Mouse (Mus musculus) forebrain, embryonic 10.5 days (tissue): ENCODE data around the gene Zfp217. TPM values are rescaled to one million over a fixed set of nuclear protein-coding genes. Genes with fewer than 3 reads are reported as not detected.
A peak's percentile ranks its signal among the peaks of the same experiment; 100 is the strongest.
"Not testable (repeated sequence)": the region's sequence is repeated elsewhere in the genome, so short reads cannot be mapped to it uniquely, and the experiment has no call there.

Experiments
- DNase-seq: peaks from one replicate; pipeline ENCODE4 v3.0.0-alpha.2; 2017; ENCODE audit warnings: low spot score; ENCODE audit errors: extremely low spot score
- H3K27ac ChIP-seq: fragments of 300-500 bp; sonication (generic); 2 replicates; pipeline ENCODE4 v1.5.1; 2016; ENCODE audit warnings: mild to moderate bottlenecking
- H3K27me3 ChIP-seq: fragments of 300-500 bp; sonication (generic); 2 replicates; pipeline ENCODE4 v1.6.1; 2016; ENCODE audit warnings: mild to moderate bottlenecking; ENCODE audit not compliant: poor library complexity, severe bottlenecking
- H3K36me3 ChIP-seq: fragments of 300-500 bp; sonication (generic); replicated peaks from 2 replicates; pipeline ENCODE4 v1.6.1; 2016; ENCODE audit warnings: mild to moderate bottlenecking, moderate library complexity
- H3K4me1 ChIP-seq: fragments of 300-500 bp; sonication (generic); 2 replicates; pipeline ENCODE4 v1.6.1; 2016
- H3K4me3 ChIP-seq: fragments of 300-500 bp; sonication (generic); 2 replicates; pipeline ENCODE4 v1.5.1; 2016; ENCODE audit warnings: mild to moderate bottlenecking, moderate library complexity
- H3K9me3 ChIP-seq: fragments of 300-500 bp; sonication (generic); 2 replicates; pipeline ENCODE4 v1.6.1; 2016; ENCODE audit warnings: mild to moderate bottlenecking, moderate library complexity
- WGBS: fragments of 180-500 bp; shearing (Covaris S2); methylation state at CpG from one replicate; pipeline ENCODE4 v1.1.7; 2016; 5-methylcytosine and 5-hydroxymethylcytosine counted together
- polyA plus RNA-seq: library from polyadenylated mRNA; unstranded; fragments of >200 nt; fragmentation: Nextera tagmentation; extraction: Ambion mirVana; gene quantifications from 2 replicates; pipeline ENCODE4 v1.2.1, GENCODE M21; 2016

Zfp217 gene
- 3.4 and 4.1 TPM in 2 replicates for polyA plus RNA-seq

- Histone ChIP-seq H3K27me3 (peaks cover 3% of the 10 kb centered on the region), H3K36me3 (no peaks in the 10 kb centered on the region), H3K27ac (no peak within 1 kb of the TSS), H3K9me3 (no peaks in the 10 kb centered on the region), H3K4me3 (no peak within 1 kb of the TSS), H3K4me1 (no peaks in the 10 kb centered on the region)
- no peak for DNase-seq
- WGBS = 72% methylated on average over 14 of the region's 14 CpGs
Observed at GRCm38 (mm10) chr2:170147661-170148153, at the start of gene Zfp217. Gene Zfp217 (minus strand): TSS chr2:170148103.

DNA sequence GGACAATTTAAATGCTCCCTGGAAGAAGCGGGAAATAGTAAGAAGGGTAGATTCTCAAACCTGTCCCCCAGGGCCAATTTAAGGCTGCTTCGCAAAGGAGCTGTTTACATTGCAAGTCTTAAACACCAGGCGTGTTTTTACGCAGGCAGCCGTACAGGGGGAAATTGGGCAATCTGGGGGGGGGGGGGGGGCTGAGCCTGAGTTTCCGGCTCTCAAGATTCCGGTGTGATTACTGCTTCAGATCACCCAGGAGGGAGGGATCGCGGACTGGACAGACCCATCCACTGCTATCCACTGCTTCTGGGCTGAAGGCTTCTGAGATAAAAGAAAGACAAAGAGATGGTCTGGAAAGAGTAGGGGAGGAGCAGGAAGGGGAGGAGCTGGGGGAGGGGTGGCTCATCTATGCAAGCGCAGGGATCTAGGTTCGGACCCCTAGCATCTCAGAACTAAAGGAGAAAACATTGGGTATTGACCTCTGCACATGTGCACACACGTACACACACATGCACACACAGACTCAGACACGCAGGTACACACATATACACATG, 47.7 kb upstream of the Zfp217 start:
- Histone ChIP-seq H3K4me3 (no peak overlapping the region), H3K9me3 (peaks cover 3% of the 10 kb centered on the region; the same call in 1 of the 2 replicates), H3K36me3 (no peaks in the 10 kb centered on the region), H3K27me3 (no peaks in the 10 kb centered on the region), H3K27ac (peak overlapping the region; percentile 45; the same call in 1 of the 2 replicates), H3K4me1 (peaks cover 31% of the 10 kb centered on the region)
- 93% methylated on average over 13 of the region's 13 CpGs for WGBS
- DNase-seq = no peak

GRCm38 (mm10) chr2:170194845-170195244, 46.9 kb upstream of the Zfp217 start:
- WGBS = 97% methylated on average over 12 of the region's 12 CpGs
- no peak for DNase-seq
- peaks cover 3% of the 10 kb centered on the region; the same call in 1 of the 2 replicates for H3K9me3 ChIP-seq
- H3K4me1 ChIP-seq = peaks cover 31% of the 10 kb centered on the region
- peak overlapping the region; percentile 20; the same call in 1 of the 2 replicates for H3K27ac ChIP-seq
- no peaks in the 10 kb centered on the region for H3K36me3 ChIP-seq
- no peak overlapping the region for H3K4me3 ChIP-seq
- no peaks in the 10 kb centered on the region for H3K27me3 ChIP-seq

- H3K9me3 ChIP-seq = peaks cover 3% of the 10 kb centered on the region; the same call in 1 of the 2 replicates
- peak overlapping the region; percentile 47 for H3K4me3 ChIP-seq
- H3K36me3 ChIP-seq = no peaks in the 10 kb centered on the region
- H3K4me1 ChIP-seq = peaks cover 31% of the 10 kb centered on the region
- H3K27me3 ChIP-seq = no peaks in the 10 kb centered on the region
- DNase-seq = no peak
- H3K27ac ChIP-seq = peak overlapping the region; percentile 86
- 31% methylated on average over 6 of the region's 6 CpGs for WGBS
Observed at GRCm38 (mm10) chr2:170193850-170194249, 45.9 kb upstream of the Zfp217 start.

DNA sequence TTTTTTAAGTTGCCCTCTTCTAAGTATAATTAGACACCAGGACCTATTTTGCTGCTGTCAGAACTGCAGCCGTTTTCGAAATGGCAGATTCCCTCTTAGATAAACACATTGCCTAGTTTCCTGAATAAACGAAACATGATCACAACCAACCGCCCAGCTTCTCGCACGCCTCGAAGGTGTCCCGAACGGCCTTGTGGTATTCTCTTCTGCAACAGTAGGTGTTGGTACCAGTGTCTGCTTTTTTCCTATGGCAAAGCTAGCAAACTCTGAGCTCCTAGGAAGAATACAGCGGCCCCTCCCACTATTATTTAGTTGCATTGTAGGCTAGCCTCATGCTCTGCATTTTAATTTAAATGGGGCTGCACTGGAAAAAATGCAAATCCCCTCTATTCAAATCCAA, 45.3 kb upstream of the Zfp217 start:
- peaks cover 3% of the 10 kb centered on the region; the same call in 1 of the 2 replicates for H3K9me3 ChIP-seq
- no peaks in the 10 kb centered on the region for H3K27me3 ChIP-seq
- H3K36me3 ChIP-seq = no peaks in the 10 kb centered on the region
- 2% methylated on average over 10 of the region's 10 CpGs for WGBS
- H3K4me1 ChIP-seq = peaks cover 31% of the 10 kb centered on the region
- peak overlapping the region; percentile 86 for H3K27ac ChIP-seq
- DNase-seq = no peak
- H3K4me3 ChIP-seq = peak overlapping the region; percentile 47

GRCm38 (mm10) chr2:170192731-170193149, 44.8 kb upstream of the Zfp217 start:
- no peaks in the 10 kb centered on the region for H3K36me3 ChIP-seq
- peaks cover 31% of the 10 kb centered on the region for H3K4me1 ChIP-seq
- H3K4me3 ChIP-seq = peak overlapping the region; percentile 47
- H3K9me3 ChIP-seq = peaks cover 3% of the 10 kb centered on the region; the same call in 1 of the 2 replicates
- peak overlapping the region; percentile 86 for H3K27ac ChIP-seq
- WGBS = 23% methylated on average over 7 of the region's 7 CpGs
- no peaks in the 10 kb centered on the region for H3K27me3 ChIP-seq
- DNase-seq = peak; percentile 57

DNA sequence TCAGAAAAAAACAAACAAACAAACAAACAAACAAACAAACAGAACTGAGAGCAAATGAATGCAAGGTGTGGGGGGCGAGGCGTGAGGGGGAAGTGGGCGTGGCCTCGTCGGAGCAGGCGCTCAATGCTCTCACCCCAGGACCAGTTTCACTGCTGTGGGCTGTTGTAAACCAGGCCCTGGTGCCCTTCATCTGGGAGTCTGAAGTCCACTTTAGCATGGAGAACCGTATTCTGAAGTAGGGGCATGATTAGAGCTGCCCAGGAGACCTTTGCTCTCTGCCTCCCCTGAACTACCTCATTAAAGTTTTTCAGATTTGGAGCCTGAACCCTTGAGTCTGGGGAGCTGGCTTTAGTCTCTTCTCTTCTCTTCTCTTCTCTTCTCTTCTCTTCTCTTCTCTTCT, 40.8 kb upstream of the Zfp217 start:
- no peaks in the 10 kb centered on the region for H3K9me3 ChIP-seq
- H3K27me3 ChIP-seq = no peaks in the 10 kb centered on the region
- H3K4me1 ChIP-seq = peaks cover 35% of the 10 kb centered on the region
- 93% methylated on average over 7 of the region's 7 CpGs for WGBS
- no peak for DNase-seq
- no peak overlapping the region for H3K4me3 ChIP-seq
- no peaks in the 10 kb centered on the region for H3K36me3 ChIP-seq
- H3K27ac ChIP-seq = no peak overlapping the region

- DNase-seq = no peak
- 78% methylated on average over 4 of the region's 4 CpGs for WGBS
- Histone ChIP-seq H3K4me1 (peaks cover 18% of the 10 kb centered on the region), H3K9me3 (no peaks in the 10 kb centered on the region), H3K27ac (peak overlapping the region; percentile 90), H3K27me3 (no peaks in the 10 kb centered on the region), H3K4me3 (peak overlapping the region; percentile 63), H3K36me3 (no peaks in the 10 kb centered on the region)
Observed at GRCm38 (mm10) chr2:170185137-170185837, 37.4 kb upstream of the Zfp217 start.

GRCm38 (mm10) chr2:170184175-170184983, 36.5 kb upstream of the Zfp217 start:
- WGBS = 2% methylated on average over 33 of the region's 33 CpGs
- Histone ChIP-seq H3K27ac (peak overlapping the region; percentile 90), H3K9me3 (no peaks in the 10 kb centered on the region), H3K36me3 (no peaks in the 10 kb centered on the region), H3K4me1 (peaks cover 18% of the 10 kb centered on the region), H3K4me3 (peak overlapping the region; percentile 63), H3K27me3 (no peaks in the 10 kb centered on the region)
- DNase-seq = peak; percentile 77

DNA sequence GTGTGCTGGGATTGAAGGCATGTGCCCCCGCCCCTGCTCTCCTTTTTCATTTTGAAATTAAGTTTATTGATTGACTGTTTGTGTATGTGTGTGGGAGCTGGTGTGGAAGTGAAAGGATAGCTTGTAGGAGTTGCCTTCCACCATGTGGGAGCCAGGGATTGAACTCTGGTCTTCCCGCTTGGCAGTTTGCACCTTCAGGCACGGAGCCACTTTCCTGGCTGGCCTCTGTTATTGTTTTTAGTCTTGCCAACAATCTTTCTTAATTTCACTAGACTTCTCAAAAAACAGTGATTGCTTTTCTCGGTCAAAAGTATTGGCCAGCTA, 35.9 kb upstream of the Zfp217 start:
- no peak for DNase-seq
- Histone ChIP-seq H3K27ac (peak overlapping the region; percentile 90; the same call in 1 of the 2 replicates), H3K4me3 (peak overlapping the region; percentile 63), H3K36me3 (no peaks in the 10 kb centered on the region), H3K4me1 (peaks cover 18% of the 10 kb centered on the region), H3K27me3 (no peaks in the 10 kb centered on the region), H3K9me3 (no peaks in the 10 kb centered on the region)
- 80% methylated on average over 4 of the region's 4 CpGs for WGBS

- Histone ChIP-seq H3K4me1 (peaks cover 29% of the 10 kb centered on the region), H3K36me3 (no peaks in the 10 kb centered on the region), H3K27ac (no peak overlapping the region), H3K27me3 (peaks cover 7% of the 10 kb centered on the region; the same call in 1 of the 2 replicates), H3K9me3 (no peaks in the 10 kb centered on the region), H3K4me3 (no peak overlapping the region)
- DNase-seq = no peak
- WGBS = 90% methylated on average over 6 of the region's 6 CpGs
Observed at GRCm38 (mm10) chr2:170181862-170182261, 34.0 kb upstream of the Zfp217 start.

DNA sequence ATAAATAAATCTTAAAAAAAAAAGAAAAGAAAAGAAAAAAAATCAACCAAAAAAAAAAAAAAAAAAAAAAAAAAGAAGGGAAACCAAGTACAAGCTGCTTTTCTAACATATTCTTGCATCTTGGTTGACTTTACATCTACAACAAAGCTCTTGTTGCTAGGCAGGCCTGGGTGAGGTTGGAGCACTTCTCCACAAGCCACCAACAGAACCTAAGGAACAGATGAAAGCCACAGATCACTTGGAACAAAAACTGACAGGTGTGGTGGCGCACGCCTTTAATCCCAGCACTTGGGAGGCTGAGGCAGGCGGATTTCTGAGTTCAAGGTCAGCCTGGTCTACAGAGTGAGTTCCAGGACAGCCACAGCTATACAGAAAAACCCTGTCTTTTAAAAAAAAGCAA, 32.9 kb upstream of the Zfp217 start:
- DNase-seq, H3K36me3 ChIP-seq, H3K27me3 ChIP-seq, H3K4me3 ChIP-seq, H3K9me3 ChIP-seq, H3K27ac ChIP-seq: not testable (repeated sequence)
- peaks cover 40% of the 10 kb centered on the region for H3K4me1 ChIP-seq
- WGBS = 88% methylated on average over 3 of the region's 3 CpGs
